Mouse (Mus musculus): ENCODE measurements around the gene Mfsd7a.
"Not testable (repeated sequence)": the region's sequence is repeated elsewhere in the genome, so short reads cannot be mapped to it uniquely, and the experiment has no call there.

Gene Mfsd7a

DNA sequence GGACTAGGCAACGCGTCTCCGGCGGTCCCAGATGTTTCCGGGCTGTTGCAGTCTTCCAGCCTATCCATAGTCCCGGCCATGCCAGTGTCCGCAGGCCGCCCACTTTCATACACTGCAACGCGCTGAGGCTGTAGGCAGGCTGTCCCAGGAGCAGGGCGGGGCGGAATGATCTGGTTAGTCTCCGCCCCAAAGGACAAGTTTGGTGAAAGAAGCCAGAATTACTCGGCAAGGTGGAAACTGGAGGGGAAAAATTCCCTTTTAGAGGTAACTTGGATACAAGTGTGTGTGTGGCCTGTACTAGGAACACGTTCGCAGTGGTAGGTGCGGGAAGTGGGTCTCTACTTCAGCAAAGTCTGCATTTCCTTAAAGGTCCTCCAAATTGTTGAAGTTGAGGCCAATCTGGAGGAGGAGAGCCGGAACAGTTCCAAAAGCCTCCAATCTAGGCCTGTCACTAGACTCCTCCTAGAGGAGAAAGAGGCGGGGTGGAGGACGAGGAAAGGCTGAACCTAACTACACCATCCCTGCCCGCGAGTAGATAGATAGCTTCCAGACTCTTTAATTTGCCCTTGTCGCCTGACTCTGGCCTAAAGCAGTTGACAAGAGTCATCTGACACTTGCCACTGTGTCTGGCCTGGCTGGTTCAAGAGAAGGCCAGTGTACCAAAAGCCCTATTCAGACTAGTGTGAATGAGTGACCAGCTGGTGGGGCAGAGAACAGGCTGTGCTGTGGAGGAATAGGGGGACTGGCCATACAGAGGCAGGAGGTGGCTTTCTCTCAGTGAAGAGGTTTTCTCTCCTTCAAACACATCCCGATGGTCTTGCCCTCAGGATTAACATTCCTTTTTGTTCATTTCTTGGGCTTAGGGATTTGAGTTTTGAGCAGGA is at the start of gene Mfsd7a:
Gene Mfsd7a (minus strand): TSS at position 107 of the 884 bp plus-strand sequence.
- no peak for DNase-seq (ENCODE audit: extremely low spot score, low read depth, low spot score)

DNA sequence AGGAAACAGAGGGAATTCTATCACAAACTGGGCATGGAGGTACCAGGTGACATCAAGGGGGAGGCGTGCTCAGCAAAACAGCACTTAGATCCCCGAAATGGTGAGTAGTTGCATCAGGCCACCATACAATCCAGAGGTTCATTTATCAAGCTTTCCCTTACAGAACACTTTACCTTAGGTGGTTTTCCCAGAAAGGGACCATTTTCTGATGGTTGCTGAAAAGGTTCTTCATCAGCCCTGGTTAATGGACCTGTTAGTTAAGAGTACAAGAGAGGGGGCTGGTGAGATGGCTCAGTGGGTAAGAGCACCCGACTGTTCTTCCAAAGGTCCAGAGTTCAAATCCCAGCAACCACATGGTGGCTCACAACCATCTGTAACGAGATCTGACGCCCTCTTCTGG is 37.5 kb upstream of the Mfsd7a start:
- DNase-seq (ENCODE audit: extremely low spot score, low read depth, low spot score), result not testable (repeated sequence)

DNA sequence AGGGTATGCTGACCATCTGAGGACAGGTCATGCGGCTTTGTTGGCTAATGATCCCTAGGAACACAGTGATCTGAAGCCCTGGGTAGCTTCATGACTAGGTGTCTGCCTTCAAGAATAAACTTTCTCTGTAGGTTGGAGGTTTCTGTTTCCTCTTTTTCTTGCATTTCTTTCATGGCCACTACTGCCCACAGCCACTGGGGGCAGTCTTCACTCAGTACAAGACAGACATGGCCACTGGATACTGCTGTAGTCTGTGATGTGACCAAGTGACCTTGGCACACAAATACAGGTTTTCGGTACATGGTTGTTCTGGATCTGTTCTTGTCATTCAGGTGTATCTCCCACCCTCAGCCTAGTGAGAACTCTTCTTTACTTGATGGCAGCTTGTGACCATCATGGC is 36.5 kb upstream of the Mfsd7a start:
- DNase-seq (ENCODE audit: extremely low spot score, low read depth, low spot score), result no peak

GRCm38 (mm10) chr5:108483006-108483405 is 34.3 kb upstream of the Mfsd7a start:
- no peak for DNase-seq (ENCODE audit: extremely low spot score, low read depth, low spot score)

DNA sequence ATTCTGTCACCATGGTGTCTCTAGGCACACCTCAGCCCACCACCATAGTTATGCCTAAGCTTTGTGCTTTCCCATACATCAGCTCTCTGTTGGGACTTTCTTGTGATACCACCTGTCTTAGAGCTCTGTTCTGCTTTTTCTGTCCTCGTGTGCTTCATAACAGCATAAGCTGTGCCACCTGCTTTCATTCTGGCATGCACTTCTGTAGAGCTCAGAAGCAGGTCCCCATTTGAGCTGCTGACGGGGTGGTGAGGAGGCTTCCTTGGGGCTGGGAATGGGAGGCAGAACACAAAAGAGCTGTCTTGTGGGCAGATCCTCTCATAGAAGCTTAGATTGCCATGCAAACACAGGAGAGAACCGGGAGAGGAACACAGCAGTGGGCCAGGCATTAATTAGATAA is 27.3 kb upstream of the Mfsd7a start:
- no peak for DNase-seq (ENCODE audit: extremely low spot score, low read depth, low spot score)

- DNase-seq (ENCODE audit: extremely low spot score, low read depth, low spot score), result no peak
Measured at GRCm38 (mm10) chr5:108473737-108474136, 25.0 kb upstream of the Mfsd7a start.

DNA sequence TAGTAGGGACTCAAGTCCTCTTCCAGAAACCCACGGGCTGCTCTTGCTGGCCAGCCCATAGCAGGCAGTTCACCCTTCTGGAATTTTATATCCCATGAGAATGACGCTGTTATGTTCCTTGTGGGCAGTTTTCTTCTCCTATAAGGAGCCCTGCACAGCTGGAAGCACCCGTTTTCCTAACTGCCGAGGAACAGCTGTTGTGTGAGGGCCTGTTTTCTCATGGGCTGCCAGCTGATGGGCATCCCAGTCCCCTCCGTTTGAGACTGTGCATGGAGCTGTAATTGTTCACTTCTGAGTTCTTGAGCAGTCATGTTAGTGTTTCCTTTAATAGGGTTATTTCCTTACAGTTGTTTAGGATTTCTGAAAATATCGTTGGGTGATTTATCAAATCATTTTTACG is 20.9 kb upstream of the Mfsd7a start:
- DNase-seq (ENCODE audit: extremely low spot score, low read depth, low spot score), result no peak

DNA sequence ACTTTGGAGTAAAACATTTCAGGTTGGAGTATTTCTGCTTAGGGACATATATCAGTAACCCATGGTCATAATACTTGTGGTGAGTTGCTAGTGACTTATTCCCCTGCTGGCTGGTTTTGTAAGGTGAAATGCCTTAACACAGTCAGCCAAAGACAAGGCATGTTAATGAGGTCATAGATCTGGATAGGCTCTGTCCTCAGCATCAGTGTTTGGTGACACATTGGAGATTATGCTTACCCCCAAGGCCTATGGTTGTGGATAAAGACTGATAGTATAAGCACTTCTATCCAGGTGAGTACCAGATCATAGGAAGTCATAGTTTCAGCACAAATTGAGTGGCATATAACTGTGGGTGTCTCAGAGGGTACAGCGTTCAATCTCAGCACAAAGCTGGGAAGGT is 18.0 kb upstream of the Mfsd7a start:
- no peak for DNase-seq (ENCODE audit: extremely low spot score, low read depth, low spot score)

GRCm38 (mm10) chr5:108465131-108465891 is 16.6 kb upstream of the Mfsd7a start:
- DNase-seq (ENCODE audit: extremely low spot score, low read depth, low spot score), result no peak

- no peak for DNase-seq (ENCODE audit: extremely low spot score, low read depth, low spot score)
Measured at GRCm38 (mm10) chr5:108462446-108462845, 13.8 kb upstream of the Mfsd7a start.

DNA sequence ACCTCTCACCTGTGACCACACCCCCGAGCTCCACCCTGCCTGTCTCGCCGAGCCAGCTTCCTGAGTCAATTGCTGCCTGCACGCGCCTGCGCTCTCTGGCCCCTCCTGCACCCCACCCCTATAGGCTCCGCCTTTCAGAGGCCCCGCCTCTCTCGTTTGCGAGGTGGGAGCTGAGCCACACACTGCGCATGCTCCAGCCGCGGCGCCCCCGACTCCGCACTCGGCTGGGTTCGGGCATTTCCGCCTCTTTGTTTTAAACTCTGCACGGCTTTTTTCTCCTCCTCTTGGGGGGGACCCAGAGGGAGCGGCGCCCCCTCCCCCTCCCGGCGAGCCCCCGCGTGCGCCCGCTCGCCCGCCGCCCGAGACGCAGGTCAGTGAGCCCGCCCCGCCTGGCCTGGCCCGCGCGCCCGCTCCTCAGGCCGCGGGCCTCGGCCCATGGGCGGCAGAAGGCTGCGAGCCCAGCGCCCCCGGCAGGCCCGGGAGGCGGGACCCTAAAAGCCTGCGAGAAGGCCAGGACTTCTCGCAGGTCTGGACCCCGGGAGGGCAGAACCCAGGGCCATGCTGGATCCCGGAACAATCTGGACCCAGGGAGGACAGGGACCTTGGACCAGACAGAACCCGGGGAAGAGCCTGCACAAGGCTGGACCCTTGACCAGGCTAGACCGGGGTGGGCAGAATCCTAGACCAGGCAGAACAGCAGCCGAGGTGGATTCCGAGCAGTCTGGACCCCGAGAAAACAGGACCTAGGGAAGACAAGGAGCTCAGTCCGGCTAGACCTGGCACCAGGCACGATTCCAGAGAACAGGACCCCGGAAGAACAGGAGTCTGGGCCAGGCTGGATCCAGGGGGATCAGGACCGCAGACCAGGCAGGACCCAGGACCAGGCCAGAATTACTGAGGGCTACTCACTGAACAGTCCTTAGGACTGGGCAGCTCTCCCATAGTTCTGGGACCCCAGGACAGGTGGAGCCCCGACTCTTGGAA is 12.7 kb upstream of the Mfsd7a start, which contains the start of gene Pcgf3:
Gene Pcgf3 (plus strand): TSS at position 151 of the 984 bp plus-strand sequence.
- DNase-seq (ENCODE audit: extremely low spot score, low read depth, low spot score), result peak; percentile 73

DNA sequence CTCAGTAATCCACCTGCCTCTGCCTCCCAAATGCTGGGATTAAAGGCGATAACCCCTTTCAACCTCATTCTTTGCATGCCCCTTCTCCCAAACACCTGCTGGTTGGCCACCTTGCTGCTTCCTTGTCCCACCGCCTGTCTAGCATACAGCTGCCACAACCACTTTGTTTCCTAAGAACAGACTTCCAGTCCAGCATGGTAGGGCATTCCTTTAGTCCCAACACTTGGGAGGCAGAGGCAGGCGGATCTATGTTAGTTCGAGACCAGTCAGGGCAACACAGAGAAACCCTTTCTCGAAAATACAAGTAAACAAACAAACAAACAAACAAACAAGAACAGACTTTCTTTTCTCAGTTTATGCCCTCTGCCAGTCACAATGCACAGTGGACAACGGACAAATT is 11.8 kb upstream of the Mfsd7a start:
- no peak for DNase-seq (ENCODE audit: extremely low spot score, low read depth, low spot score)

DNA sequence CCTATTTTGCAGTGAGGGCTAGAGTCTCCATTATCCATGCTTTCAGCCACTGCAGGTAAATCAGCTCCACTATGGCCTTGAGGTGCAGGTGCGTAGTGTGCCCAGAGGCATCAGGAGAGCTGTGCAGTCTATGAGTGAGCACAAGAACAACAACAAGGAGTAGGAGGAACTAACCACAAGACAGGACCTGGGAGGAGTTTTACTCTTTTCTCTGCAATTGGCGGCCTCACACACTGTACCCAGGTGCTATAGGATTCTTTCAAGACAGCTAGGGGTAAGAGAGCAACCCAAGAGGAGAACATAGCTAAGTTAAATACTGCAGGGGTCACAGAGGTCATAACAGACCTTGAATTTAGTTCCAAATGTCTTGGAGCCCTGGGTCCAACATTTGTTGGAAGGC is 10.0 kb upstream of the Mfsd7a start:
- DNase-seq (ENCODE audit: extremely low spot score, low read depth, low spot score), result no peak

- DNase-seq (ENCODE audit: extremely low spot score, low read depth, low spot score), result no peak
Measured at GRCm38 (mm10) chr5:108454094-108454493, 5.4 kb upstream of the Mfsd7a start.

DNA sequence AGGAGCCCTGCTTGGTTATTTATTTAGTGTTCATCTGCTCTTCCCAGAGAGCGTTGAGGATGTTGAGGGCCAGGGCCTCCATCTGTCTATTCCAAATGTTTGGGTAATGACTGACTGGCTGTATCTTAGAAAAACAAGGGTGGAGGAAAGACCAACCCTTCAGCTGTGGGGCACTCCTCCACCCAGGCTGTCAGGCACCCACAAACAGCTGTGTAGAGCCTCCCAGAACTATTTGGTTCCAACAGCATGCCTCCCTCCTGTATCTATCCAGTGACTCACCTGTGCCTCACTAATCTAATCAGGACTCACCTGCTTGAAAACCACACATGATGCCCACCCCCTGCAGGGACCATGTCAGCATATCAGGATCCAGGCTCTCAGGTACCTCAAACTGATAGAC is 3.7 kb upstream of the Mfsd7a start:
- no peak for DNase-seq (ENCODE audit: extremely low spot score, low read depth, low spot score)

DNA sequence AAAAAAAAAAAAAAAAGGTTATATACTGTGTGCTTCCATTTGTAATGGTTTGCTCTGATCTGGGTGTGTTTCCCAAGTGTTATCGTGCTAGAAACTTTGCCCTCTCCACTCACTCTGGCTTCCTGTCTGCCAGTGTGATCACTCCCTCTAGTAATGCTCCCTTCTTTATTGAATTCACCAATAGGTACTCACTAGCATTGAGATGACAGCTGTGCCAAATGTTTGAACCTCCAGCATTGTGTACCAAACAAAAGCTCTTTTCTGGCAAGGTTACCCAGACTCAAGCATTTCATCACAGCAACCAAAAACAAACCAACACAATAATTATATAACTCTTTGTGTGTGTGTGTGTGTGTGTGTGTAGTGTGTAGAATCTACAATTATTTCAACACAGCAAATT is 2.9 kb upstream of the Mfsd7a start:
- no peak for DNase-seq (ENCODE audit: extremely low spot score, low read depth, low spot score)

DNA sequence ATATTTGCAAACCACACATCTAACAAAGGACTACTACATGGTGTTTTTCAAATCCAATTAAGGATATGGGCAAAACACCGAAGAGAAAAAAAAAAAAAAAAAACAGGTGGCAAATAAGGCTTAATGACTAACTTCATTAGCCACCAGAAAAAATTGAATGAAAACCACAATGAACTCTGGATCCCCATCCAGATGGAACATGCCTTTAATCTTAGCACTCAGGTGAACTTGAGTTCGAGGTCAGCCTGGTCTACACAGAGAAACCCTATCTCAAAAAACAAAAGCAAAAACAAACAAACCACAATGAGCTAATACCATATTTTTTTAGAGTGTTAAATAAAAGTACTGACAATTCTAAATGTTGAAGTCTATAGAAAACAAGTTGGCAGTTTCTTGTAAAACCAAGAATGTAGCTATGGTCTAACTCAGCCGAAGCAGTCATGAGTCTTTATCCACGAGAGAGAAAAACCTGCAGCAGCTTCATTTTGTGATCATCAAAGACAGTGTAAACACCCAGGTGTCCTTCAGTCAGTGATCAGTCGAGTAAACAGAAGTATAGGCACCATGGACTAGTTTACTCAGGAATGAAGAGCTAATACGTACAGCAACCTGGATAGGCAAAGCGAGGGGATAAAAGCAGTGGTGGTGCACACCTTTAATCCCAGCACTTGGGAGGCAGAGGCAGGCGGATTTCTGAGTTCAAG is 2.3 kb upstream of the Mfsd7a start:
- no peak for DNase-seq (ENCODE audit: extremely low spot score, low read depth, low spot score)

DNA sequence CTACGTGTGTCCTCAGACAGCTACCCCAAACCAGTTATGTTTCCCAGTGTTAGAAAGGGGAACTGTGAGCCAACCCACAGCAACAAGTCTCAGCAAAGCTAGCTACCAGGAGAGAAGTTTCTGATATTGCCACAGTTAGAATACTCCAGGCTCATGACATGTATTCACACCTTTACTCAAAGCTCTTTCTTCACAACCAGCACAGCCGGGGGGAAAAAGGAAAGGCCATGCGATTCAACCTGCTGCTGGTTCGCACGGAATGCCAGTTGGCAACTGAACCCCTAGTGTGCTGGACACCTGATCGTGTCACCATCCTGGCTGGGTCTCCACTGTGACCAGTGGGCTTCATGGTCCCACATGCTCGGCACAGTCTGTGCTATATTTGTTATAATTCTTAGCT is 834 bp downstream of the Mfsd7a start:
- DNase-seq (ENCODE audit: extremely low spot score, low read depth, low spot score), result no peak

DNA sequence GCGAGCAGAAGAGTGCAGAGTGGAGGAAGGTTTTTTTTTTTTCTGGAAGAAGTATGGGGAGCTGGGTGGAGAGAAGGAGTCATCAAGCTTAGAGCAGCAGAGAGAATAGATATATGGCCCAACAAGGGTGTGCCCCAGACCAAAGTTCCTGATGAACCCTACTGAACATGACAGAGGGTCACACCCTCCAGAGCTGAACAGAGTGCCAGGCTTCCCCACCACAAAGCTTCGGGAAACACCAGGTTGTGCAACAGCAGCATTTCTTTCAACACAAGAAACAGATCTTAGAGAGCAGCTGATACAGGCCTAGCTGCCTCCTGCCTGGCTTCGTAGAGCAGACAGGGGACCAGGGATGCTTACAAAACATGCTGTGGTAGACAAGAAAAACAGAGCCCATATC is 1.7 kb downstream of the Mfsd7a start:
- no peak for DNase-seq (ENCODE audit: extremely low spot score, low read depth, low spot score)

DNA sequence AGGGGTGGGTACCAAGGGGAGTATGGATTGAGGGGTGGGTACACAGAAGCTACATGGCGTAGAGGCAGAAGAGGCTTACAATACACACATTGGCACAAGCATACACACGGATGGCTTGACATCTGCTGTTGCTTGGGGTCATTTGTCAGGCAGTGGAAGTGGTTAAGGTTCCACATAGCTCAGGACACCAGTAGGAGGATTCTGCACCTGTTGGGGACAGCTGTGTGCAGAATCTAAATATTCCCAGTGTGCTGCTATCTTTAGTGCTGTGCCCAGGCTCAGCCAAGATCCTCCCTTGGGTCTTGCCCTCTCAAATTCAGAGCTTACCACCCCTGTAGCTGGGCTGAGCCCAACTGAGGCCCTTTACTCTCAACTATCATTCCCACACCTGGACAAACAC is 12.6 kb downstream of the Mfsd7a start:
- DNase-seq (ENCODE audit: extremely low spot score, low read depth, low spot score), result no peak

Data from hindlimb bud, embryonic 11.5 days (tissue).